Mouse (Mus musculus) hindlimb bud, embryonic 11.5 days (tissue): ENCODE data around the gene Col6a4.

Experiments
- DNase-seq: peaks from one replicate; pipeline ENCODE4 v3.0.0-alpha.2; 2012; ENCODE audit warnings: low read depth, low spot score; ENCODE audit errors: extremely low spot score

Gene Col6a4

DNA sequence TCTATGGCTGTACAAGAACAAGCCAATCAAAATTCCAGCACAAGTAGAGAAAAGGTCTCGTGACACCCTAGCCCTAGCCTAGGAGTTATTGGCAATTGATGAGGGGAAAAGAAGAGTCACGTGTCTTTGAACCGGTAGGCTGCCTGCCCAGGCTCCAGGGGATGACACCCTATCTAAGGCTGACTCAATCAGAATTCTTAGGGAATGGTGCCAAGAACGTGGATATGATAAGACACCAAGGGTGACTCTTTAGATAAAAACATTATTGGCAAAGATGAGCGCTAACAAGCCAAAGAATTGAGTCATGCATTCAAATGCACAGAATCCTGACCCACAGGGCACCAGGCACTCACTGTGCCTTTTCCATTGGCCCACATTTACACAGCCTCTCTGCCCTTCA lies 125.7 kb downstream of the Col6a4 start:
- no peak for DNase-seq

- DNase-seq, result no peak
These were observed 128.6 kb downstream of the Col6a4 start for GRCm38 (mm10) chr9:105967976-105968375.

DNA sequence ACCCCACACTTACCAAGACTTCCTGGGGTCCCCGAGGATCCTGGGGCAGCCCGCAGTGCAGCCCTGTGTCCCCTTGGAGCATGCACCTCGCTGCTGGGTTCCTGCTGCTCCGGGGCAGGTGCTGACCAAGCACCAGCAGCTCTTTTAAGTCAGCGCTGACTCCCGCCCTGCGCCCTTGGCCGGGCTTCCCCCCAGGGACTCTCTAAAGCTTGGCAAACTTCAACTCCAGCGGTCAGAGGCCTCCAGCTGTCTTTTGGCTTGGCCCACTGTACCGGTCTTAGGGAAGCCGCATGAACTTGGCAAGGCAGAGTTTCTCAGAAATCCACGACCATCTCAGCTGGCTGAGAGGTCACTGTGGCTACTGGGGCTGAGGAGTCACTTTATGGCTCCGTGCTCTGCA lies 136.1 kb downstream of the Col6a4 start, which contains the start of gene Col6a5:
TSS of gene Col6a5 (minus strand) at position 111 of the 400 bp plus-strand sequence.
- no peak for DNase-seq

DNA sequence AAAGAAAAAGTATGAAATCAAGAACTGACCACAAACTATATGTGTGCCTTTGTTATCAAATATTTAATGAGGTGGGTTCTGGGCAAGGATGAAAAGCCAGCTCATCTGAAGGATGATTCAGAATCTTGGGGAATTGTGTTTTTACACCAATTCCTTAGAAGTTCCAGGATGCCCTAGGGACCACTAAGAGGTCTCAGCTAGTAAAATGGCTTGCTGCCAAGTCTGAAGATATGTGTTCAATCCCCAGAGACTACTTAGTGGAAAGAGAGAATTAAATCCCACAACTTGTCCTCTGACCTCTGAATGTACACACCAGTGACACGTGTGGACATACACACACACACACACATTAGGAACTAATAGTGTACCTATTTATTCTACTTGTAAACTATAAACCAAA lies 137.5 kb downstream of the Col6a4 start:
- DNase-seq, result no peak

DNA sequence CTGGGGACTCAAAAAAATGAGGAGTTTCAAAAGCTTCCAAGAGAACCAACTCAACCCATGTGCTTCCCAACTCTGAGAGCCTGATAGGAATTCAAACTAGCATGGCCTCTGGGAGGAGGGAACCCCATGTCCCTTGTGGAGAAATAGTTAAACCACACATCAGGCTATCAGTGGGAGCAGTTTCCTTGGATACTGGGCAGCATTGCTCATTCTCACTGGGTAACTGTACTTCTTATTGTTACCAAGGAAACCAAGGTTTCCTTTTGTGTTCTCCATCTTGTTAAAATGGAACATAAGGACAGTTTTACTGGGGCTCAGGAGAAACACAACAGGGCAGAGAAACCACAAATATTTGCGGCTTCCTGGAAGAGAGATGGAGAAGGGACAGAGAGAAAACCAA lies 146.8 kb downstream of the Col6a4 start:
- DNase-seq, result no peak

DNA sequence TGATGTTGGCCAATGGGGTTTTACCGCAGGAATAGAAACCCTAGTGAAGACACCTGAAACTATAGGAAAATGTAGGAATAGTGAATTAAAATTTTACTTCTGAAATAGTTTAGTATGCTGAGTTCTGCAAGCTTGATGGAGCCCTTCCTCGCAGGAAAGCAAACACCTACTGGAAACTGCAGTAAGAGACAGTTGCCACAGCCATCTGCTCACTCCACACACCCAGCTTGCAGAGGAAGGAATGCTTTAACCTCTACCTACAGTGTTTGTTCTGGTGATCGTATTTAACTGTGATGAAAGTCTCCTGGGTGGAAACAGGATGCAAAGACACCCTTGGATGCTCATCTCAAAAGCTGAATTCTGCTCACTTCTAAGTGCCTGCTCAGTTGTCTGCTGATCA lies 149.0 kb downstream of the Col6a4 start:
- DNase-seq, result no peak
